Mouse (Mus musculus): ENCODE measurements around the gene Zfp511. TPM values are rescaled to one million over a fixed set of nuclear protein-coding genes. Genes with fewer than 3 reads are reported as not detected.

Gene Zfp511
- polyA plus RNA-seq, 1 experiment from 2014 or later = 34.1 TPM

- no peak for ATAC-seq (ENCODE audit: insufficient read depth, low FRiP score)
- no peak overlapping the region for H3K9ac ChIP-seq (ENCODE audit: low read length)
- no peaks in the 10 kb centered on the region for H3K27me3 ChIP-seq (ENCODE audit: control insufficient read depth, insufficient read depth, low read length)
- H3K27ac ChIP-seq (ENCODE audit: low read length) = no peak overlapping the region
- H3K4me1 ChIP-seq (ENCODE audit: control insufficient read depth, insufficient read depth, low read length) = no peaks in the 10 kb centered on the region
- peaks cover 41% of the 10 kb centered on the region for H3K36me3 ChIP-seq (ENCODE audit: control insufficient read depth, insufficient read depth, low read length)
- H3K4me2 ChIP-seq (ENCODE audit: low read depth, low read length) = no peak overlapping the region
- H3K9me3 ChIP-seq (replicated peaks; ENCODE audit: control insufficient read depth, low read length) = no peaks in the 10 kb centered on the region
- H3K4me3 ChIP-seq (replicated peaks; ENCODE audit: low read length) = no peak overlapping the region
- 74% methylated on average over 12 of the region's 12 CpGs for WGBS
These were observed 35.0 kb upstream of the Zfp511 start for GRCm38 (mm10) chr7:140001086-140001740.

GRCm38 (mm10) chr7:140004666-140005065, 31.5 kb upstream of the Zfp511 start:
- no peak for ATAC-seq (ENCODE audit: insufficient read depth, low FRiP score)
- peaks cover 28% of the 10 kb centered on the region for H3K36me3 ChIP-seq (ENCODE audit: control insufficient read depth, insufficient read depth, low read length)
- 85% methylated on average over 8 of the region's 8 CpGs for WGBS

GRCm38 (mm10) chr7:140006861-140007611, 29.2 kb upstream of the Zfp511 start:
- Histone ChIP-seq H3K4me3 (replicated peaks; ENCODE audit: low read length) (no peak overlapping the region), H3K9me3 (replicated peaks; ENCODE audit: control insufficient read depth, low read length) (no peaks in the 10 kb centered on the region), H3K27me3 (ENCODE audit: control insufficient read depth, insufficient read depth, low read length) (no peaks in the 10 kb centered on the region), H3K9ac (ENCODE audit: low read length) (no peak overlapping the region), H3K27ac (ENCODE audit: low read length) (no peak overlapping the region), H3K36me3 (ENCODE audit: control insufficient read depth, insufficient read depth, low read length) (peaks cover 20% of the 10 kb centered on the region), H3K4me1 (ENCODE audit: control insufficient read depth, insufficient read depth, low read length) (no peaks in the 10 kb centered on the region), H3K4me2 (ENCODE audit: low read depth, low read length) (no peak overlapping the region)
- 93% methylated on average over 9 of the region's 9 CpGs for WGBS
- no peak for ATAC-seq (ENCODE audit: insufficient read depth, low FRiP score)

More at GRCm38 (mm10) chr7:140004666-140005065, 31.5 kb upstream of the Zfp511 start:
- Histone ChIP-seq H3K27ac (ENCODE audit: low read length) (no peak overlapping the region), H3K4me1 (ENCODE audit: control insufficient read depth, insufficient read depth, low read length) (no peaks in the 10 kb centered on the region), H3K9me3 (replicated peaks; ENCODE audit: control insufficient read depth, low read length) (no peaks in the 10 kb centered on the region), H3K4me2 (ENCODE audit: low read depth, low read length) (no peak overlapping the region), H3K9ac (ENCODE audit: low read length) (no peak overlapping the region), H3K4me3 (replicated peaks; ENCODE audit: low read length) (no peak overlapping the region), H3K27me3 (ENCODE audit: control insufficient read depth, insufficient read depth, low read length) (no peaks in the 10 kb centered on the region)

GRCm38 (mm10) chr7:140007781-140008180, 28.4 kb upstream of the Zfp511 start:
- ATAC-seq (ENCODE audit: insufficient read depth, low FRiP score) = no peak

GRCm38 (mm10) chr7:140011336-140011735, 24.9 kb upstream of the Zfp511 start:
- no peaks in the 10 kb centered on the region for H3K4me1 ChIP-seq (ENCODE audit: control insufficient read depth, insufficient read depth, low read length)
- no peaks in the 10 kb centered on the region for H3K9me3 ChIP-seq (replicated peaks; ENCODE audit: control insufficient read depth, low read length)
- no peaks in the 10 kb centered on the region for H3K27me3 ChIP-seq (ENCODE audit: control insufficient read depth, insufficient read depth, low read length)
- no peak overlapping the region for H3K9ac ChIP-seq (ENCODE audit: low read length)
- H3K4me2 ChIP-seq (ENCODE audit: low read depth, low read length) = no peak overlapping the region
- no peak for ATAC-seq (ENCODE audit: insufficient read depth, low FRiP score)
- WGBS = 95% methylated on average over 17 of the region's 17 CpGs
- H3K36me3 ChIP-seq (ENCODE audit: control insufficient read depth, insufficient read depth, low read length) = 0 out of 2 replicates have a peak, but pooled peaks cover 16% of the 10 kb centered on the region
- H3K27ac ChIP-seq (ENCODE audit: low read length) = no peak overlapping the region
- no peak overlapping the region for H3K4me3 ChIP-seq (replicated peaks; ENCODE audit: low read length)

More at GRCm38 (mm10) chr7:140007781-140008180, 28.4 kb upstream of the Zfp511 start:
- Histone ChIP-seq H3K9me3 (replicated peaks; ENCODE audit: control insufficient read depth, low read length) (no peaks in the 10 kb centered on the region), H3K27me3 (ENCODE audit: control insufficient read depth, insufficient read depth, low read length) (no peaks in the 10 kb centered on the region), H3K4me2 (ENCODE audit: low read depth, low read length) (no peak overlapping the region), H3K9ac (ENCODE audit: low read length) (no peak overlapping the region), H3K36me3 (ENCODE audit: control insufficient read depth, insufficient read depth, low read length) (peaks cover 20% of the 10 kb centered on the region), H3K4me3 (replicated peaks; ENCODE audit: low read length) (no peak overlapping the region), H3K27ac (ENCODE audit: low read length) (no peak overlapping the region), H3K4me1 (ENCODE audit: control insufficient read depth, insufficient read depth, low read length) (no peaks in the 10 kb centered on the region)
- WGBS = 96% methylated on average over 9 of the region's 9 CpGs

GRCm38 (mm10) chr7:140031771-140032170, 4.4 kb upstream of the Zfp511 start:
- H3K9me3 ChIP-seq (replicated peaks; ENCODE audit: control insufficient read depth, low read length) = no peaks in the 10 kb centered on the region
- no peak for ATAC-seq (ENCODE audit: insufficient read depth, low FRiP score)
- no peaks in the 10 kb centered on the region for H3K27me3 ChIP-seq (ENCODE audit: control insufficient read depth, insufficient read depth, low read length)
- WGBS = 95% methylated on average over 12 of the region's 12 CpGs
- H3K27ac ChIP-seq (ENCODE audit: low read length) = no peak overlapping the region
- H3K4me3 ChIP-seq (replicated peaks; ENCODE audit: low read length) = no peak overlapping the region
- H3K4me1 ChIP-seq (ENCODE audit: control insufficient read depth, insufficient read depth, low read length) = peaks cover 12% of the 10 kb centered on the region
- no peak overlapping the region for H3K9ac ChIP-seq (ENCODE audit: low read length)
- no peak overlapping the region for H3K4me2 ChIP-seq (ENCODE audit: low read depth, low read length)
- H3K36me3 ChIP-seq (ENCODE audit: control insufficient read depth, insufficient read depth, low read length) = peaks cover 23% of the 10 kb centered on the region

GRCm38 (mm10) chr7:140032366-140032765, 3.8 kb upstream of the Zfp511 start:
- Histone ChIP-seq H3K36me3 (ENCODE audit: control insufficient read depth, insufficient read depth, low read length) (peaks cover 23% of the 10 kb centered on the region), H3K27me3 (ENCODE audit: control insufficient read depth, insufficient read depth, low read length) (no peaks in the 10 kb centered on the region), H3K4me1 (ENCODE audit: control insufficient read depth, insufficient read depth, low read length) (peaks cover 18% of the 10 kb centered on the region), H3K9ac (ENCODE audit: low read length) (no peak overlapping the region), H3K9me3 (replicated peaks; ENCODE audit: control insufficient read depth, low read length) (no peaks in the 10 kb centered on the region), H3K4me2 (ENCODE audit: low read depth, low read length) (no peak overlapping the region), H3K27ac (ENCODE audit: low read length) (no peak overlapping the region), H3K4me3 (replicated peaks; ENCODE audit: low read length) (no peak overlapping the region)
- ATAC-seq (ENCODE audit: insufficient read depth, low FRiP score) = no peak
- WGBS = 96% methylated on average over 10 of the region's 10 CpGs

GRCm38 (mm10) chr7:140033386-140033785, 2.8 kb upstream of the Zfp511 start:
- Histone ChIP-seq H3K9me3 (replicated peaks; ENCODE audit: control insufficient read depth, low read length) (no peaks in the 10 kb centered on the region), H3K4me2 (ENCODE audit: low read depth, low read length) (no peak overlapping the region), H3K27me3 (ENCODE audit: control insufficient read depth, insufficient read depth, low read length) (no peaks in the 10 kb centered on the region), H3K27ac (ENCODE audit: low read length) (no peak overlapping the region), H3K4me3 (replicated peaks; ENCODE audit: low read length) (no peak overlapping the region), H3K9ac (ENCODE audit: low read length) (no peak overlapping the region), H3K4me1 (ENCODE audit: control insufficient read depth, insufficient read depth, low read length) (peaks cover 18% of the 10 kb centered on the region), H3K36me3 (ENCODE audit: control insufficient read depth, insufficient read depth, low read length) (peaks cover 18% of the 10 kb centered on the region)
- no peak for ATAC-seq (ENCODE audit: insufficient read depth, low FRiP score)
- 96% methylated on average over 9 of the region's 9 CpGs for WGBS

GRCm38 (mm10) chr7:140035456-140035855, 735 bp upstream of the Zfp511 start:
- no peaks in the 10 kb centered on the region for H3K9me3 ChIP-seq (replicated peaks; ENCODE audit: control insufficient read depth, low read length)
- H3K36me3 ChIP-seq (ENCODE audit: control insufficient read depth, insufficient read depth, low read length) = peaks cover 5% of the 10 kb centered on the region; the same call in 1 of the 2 replicates
- H3K4me2 ChIP-seq (ENCODE audit: low read depth, low read length) = peak overlapping the region; percentile 97
- peak overlapping the region; percentile 93 for H3K9ac ChIP-seq (ENCODE audit: low read length)
- no peaks in the 10 kb centered on the region for H3K27me3 ChIP-seq (ENCODE audit: control insufficient read depth, insufficient read depth, low read length)
- H3K4me1 ChIP-seq (ENCODE audit: control insufficient read depth, insufficient read depth, low read length) = peaks cover 18% of the 10 kb centered on the region
- WGBS = 20% methylated on average over 7 of the region's 7 CpGs
- ATAC-seq (ENCODE audit: insufficient read depth, low FRiP score) = no peak
- peak overlapping the region; percentile 87; the same call in 1 of the 2 replicates for H3K27ac ChIP-seq (ENCODE audit: low read length)
- peak overlapping the region; percentile 88 for H3K4me3 ChIP-seq (replicated peaks; ENCODE audit: low read length)
